Mouse (Mus musculus) CD4-positive naive resting alpha-beta T cell, adult 57 days (primary cell): Measurements from ENCODE around the gene Adamts2. TPM values are rescaled to one million over a fixed set of nuclear protein-coding genes. Genes with fewer than 3 reads are reported as not detected.

Experiments
- total RNA-seq: library from RNA; stranded (reverse); gene quantifications from one replicate; pipeline ENCODE4 v1.2.4, GENCODE M21; 2023

Adamts2 gene
- 3.1 TPM for total RNA-seq

DNA sequence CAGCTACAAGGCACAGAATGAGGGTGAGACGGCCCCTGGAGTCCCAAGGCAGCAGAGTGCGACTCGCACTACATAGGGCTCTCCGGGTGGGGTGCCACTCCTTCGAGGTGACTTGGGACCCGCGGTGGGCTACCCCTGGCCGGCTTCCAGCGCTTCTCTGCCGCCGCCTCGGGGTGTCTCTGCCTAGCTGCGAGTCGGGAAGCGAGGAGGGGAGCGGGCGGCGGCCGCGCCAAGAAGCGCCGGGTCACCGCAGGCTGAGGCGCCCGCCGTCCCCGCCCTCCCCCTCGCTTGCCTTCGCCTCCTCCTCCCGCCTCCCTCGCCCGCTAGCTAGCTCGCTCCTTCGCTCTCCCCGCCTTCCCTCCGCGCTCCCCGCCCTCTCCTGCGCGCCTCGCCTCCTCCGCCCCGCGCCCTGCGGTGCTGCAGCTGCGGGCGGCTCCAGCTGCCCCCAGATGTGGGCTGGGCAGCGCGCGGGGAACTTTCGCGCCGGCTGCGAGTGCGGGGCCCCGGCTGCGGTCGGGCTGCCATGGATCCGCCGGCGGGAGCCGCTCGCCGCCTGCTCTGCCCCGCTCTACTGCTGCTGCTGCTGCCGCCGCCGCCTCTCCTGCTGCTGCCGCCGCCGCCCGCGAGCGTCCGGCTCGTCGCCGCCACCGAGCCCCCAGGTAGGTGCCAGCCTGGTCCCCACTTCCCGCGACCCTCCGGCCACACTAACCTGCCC, at the start of gene Adamts2:
TSS of gene Adamts2 (plus strand) at position 444 of the 715 bp plus-strand sequence.

DNA sequence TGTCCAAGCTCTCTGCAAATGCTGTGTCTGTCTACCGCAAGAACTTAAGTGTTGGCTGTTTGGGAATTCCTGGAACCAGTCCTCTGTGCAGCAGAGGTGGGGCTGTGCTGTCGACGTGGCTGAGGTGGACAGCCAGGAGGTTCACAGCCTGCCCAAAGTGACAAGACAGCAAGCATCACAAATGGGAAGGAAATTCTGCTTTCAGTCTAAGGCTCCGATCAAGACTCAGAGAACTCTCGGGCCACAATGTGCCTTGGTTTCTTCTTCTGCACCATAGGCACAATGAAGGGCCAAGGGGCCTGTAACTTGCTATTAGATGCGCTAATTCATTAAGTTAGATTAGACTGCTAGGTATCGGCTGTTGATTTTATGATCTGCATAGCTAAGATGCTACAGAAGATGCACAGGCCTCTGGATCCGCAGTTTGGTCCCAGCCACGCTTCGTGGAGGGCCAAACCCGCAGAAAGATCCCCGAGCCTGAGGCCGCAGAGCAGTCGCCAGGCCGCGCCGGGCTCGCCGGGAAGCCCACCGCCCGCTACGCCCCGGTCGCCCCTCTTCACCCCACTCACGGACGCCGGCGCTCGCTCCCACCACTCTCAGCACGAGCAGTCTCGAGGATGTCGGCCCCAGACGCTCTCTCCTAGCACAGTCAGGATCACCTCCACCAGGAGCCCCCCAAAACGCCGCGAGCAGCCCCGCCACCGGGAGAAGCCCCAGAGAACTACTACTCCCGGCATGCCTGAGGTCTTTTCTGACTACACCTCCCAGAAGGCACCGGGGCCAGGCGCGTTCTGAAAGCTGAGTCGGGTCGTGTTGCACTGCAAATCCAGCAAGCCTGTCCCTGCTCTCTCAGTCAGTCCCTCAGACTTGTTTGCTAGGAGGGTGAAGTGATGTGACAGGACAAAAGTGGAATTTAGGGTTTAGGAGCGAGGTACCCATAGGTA, 225.4 kb downstream of the Adamts2 start, which contains the start of gene Zfp354c:
TSS of gene Zfp354c (minus strand) at position 715 of the 944 bp plus-strand sequence.

DNA sequence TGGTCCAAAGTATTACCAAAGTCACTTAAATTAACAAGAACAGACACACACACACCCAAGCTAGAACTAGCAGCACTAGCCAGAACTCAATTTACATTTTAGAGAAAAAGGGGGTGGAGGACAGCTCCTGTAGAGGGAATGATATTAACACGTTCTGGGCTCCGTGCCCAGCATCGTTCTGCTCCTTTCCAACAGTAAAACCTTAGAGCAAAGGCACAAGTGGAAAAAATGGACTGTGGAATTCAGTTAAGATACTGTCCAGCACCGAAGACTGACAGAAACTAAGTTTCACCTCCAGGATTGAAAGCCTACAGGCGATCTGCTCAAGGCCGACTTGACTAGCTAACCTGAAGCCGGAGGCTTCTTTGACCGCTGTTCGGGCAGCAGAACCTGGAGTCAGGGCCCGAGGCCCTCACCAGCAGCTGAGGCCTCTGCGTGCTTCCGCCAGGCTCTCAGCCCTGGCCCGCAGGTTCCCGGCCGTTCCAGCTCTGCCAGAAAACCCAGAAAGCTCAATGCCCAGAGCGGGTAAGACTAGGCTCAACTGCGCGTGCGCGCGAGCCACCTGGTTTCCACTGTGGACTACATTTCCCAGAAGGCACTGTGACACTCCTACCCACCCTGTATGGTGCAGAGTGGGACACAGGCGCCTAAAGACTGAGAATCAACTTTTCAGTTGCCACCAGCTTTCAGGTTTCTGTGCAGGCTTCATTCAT, 239.3 kb downstream of the Adamts2 start, which contains the start of gene Zfp879:
TSS of gene Zfp879 (minus strand) at position 530 of the 713 bp plus-strand sequence.

DNA sequence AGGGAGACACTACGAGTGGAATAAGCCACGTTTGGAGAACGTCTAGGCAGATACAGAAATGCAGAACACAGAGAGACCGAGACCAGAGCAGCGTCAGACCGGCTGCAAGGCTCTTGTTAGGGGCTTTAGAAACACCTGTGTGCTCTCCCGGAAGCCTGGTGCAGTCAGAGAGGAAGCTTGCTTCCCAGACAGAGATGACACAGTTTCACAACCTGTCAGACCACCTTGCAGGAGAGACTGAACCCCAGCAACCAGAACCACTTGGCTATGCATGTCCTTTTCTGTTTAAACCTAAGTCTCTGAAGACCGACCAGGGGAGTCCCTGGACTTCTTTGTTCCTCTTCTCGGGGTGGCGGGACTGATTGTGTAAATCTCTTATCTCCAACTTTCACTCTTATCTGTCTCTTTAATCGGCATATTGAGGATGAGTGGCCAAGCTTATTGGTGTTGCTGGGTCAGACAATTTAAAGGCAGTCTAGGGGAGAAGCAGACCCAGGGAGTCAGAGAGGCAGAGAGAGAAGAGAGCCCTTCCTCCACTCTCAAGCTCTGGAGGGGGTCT, 248.4 kb downstream of the Adamts2 start, which contains the start of gene Grm6:
TSS of gene Grm6 (plus strand) at position 509 of the 559 bp plus-strand sequence.

Other genes starting within 250 kb of the Adamts2 start
- not detected for gene Cby3, start 247.6 kb upstream of the Adamts2 start, total RNA-seq
- 1,093 TPM for gene Hnrnph1, start 225.1 kb upstream of the Adamts2 start, total RNA-seq
- 20.9 TPM for gene Rufy1, start 171.0 kb upstream of the Adamts2 start, total RNA-seq
- gene Zfp354c, start 225.6 kb downstream of the Adamts2 start, total RNA-seq = 14.7 TPM
- gene Zfp879, start 239.5 kb downstream of the Adamts2 start, total RNA-seq = 0.62 TPM
- gene Grm6, start 248.6 kb downstream of the Adamts2 start, total RNA-seq = 8.7 TPM